Mouse (Mus musculus) myocyte (in vitro differentiated cells): Measurements from ENCODE around the gene Lat. TPM values are rescaled to one million over a fixed set of nuclear protein-coding genes. Genes with fewer than 3 reads are reported as not detected.
A peak's percentile ranks its signal among the peaks of the same experiment; 100 is the strongest.

Experiments used
- H3K27me3 ChIP-seq: one replicate; pipeline ENCODE4 v1.6.1; 2011; ENCODE audit not compliant: control insufficient read depth, insufficient read depth, insufficient read length
- H3K36me3 ChIP-seq: one replicate; pipeline ENCODE4 v1.6.1; 2011; ENCODE audit not compliant: control insufficient read depth, insufficient read depth
- H3K4me2 ChIP-seq: one replicate; pipeline ENCODE4 v1.6.1; 2011; ENCODE audit warnings: low read depth, control low read depth
- H3K4me3 ChIP-seq: one replicate; pipeline ENCODE4 v1.5.1; 2011; ENCODE audit warnings: mild to moderate bottlenecking, control low read depth, moderate library complexity
- H3K79me2 ChIP-seq: one replicate; pipeline ENCODE4 v1.6.1; 2011; ENCODE audit not compliant: control insufficient read depth, insufficient read depth
- H3ac ChIP-seq: one replicate; pipeline ENCODE4 v1.6.1; 2011; ENCODE audit not compliant: control insufficient read depth, insufficient read length
- CEBPB ChIP-seq: IDR thresholded peaks from 2 replicates; pipeline ENCODE4 v1.6.1; 2011; ENCODE audit warnings: mild to moderate bottlenecking, moderate library complexity; ENCODE audit not compliant: poor library complexity, insufficient read depth, severe bottlenecking
- E2F4 ChIP-seq: IDR thresholded peaks from one replicate; pipeline ENCODE4 v1.6.1; 2011; ENCODE audit warnings: mild to moderate bottlenecking, control low read depth, moderate library complexity; ENCODE audit not compliant: insufficient read depth
- MAX ChIP-seq: IDR thresholded peaks from one replicate; pipeline ENCODE4 v1.6.1; 2011; ENCODE audit warnings: low read depth, mild to moderate bottlenecking, control low read depth
- MYOD1 ChIP-seq, 3 experiments: IDR thresholded peaks; one replicate each; pipeline ENCODE4 v1.6.1; 2011; ENCODE audit warnings: control low read depth in 2 of 3, low read depth in 2 of 3, mild to moderate bottlenecking in 2 of 3, moderate library complexity in 1 of 3; ENCODE audit not compliant: insufficient read length in 2 of 3, control insufficient read depth in 1 of 3
- MYOG ChIP-seq, 3 experiments: IDR thresholded peaks; one replicate each; pipeline ENCODE4 v1.6.1; 2011; ENCODE audit warnings: control low read depth in 2 of 3, low read depth in 2 of 3, mild to moderate bottlenecking in 2 of 3; ENCODE audit not compliant: insufficient read length in 2 of 3, control insufficient read depth in 1 of 3, insufficient read depth in 1 of 3
- POLR2A ChIP-seq: IDR thresholded peaks from one replicate; pipeline ENCODE4 v1.6.1; 2011; ENCODE audit warnings: low read depth, mild to moderate bottlenecking, control low read depth, moderate library complexity; ENCODE audit not compliant: insufficient read length
- POLR2AphosphoS2 ChIP-seq: IDR thresholded peaks from one replicate; pipeline ENCODE4 v1.6.1; 2011; ENCODE audit warnings: low read depth, control low read depth; ENCODE audit not compliant: insufficient read length
- REST ChIP-seq: IDR thresholded peaks from one replicate; pipeline ENCODE4 v1.6.1; 2011; ENCODE audit warnings: mild to moderate bottlenecking, control low read depth, moderate library complexity; ENCODE audit not compliant: insufficient read depth, insufficient read length
- SRF ChIP-seq: IDR thresholded peaks from one replicate; pipeline ENCODE4 v1.6.1; 2011; ENCODE audit warnings: low read depth; ENCODE audit not compliant: control insufficient read depth, insufficient read length
- TCF12 ChIP-seq: IDR thresholded peaks from one replicate; pipeline ENCODE4 v1.6.1; 2011; ENCODE audit warnings: mild to moderate bottlenecking, control low read depth; ENCODE audit not compliant: poor library complexity, insufficient read depth, severe bottlenecking
- TCF3 ChIP-seq: IDR thresholded peaks from one replicate; pipeline ENCODE4 v1.6.1; 2011; ENCODE audit warnings: low read depth, control low read depth; ENCODE audit not compliant: insufficient read length
- USF1 ChIP-seq: IDR thresholded peaks from one replicate; pipeline ENCODE4 v1.6.1; 2011; ENCODE audit warnings: low read depth, mild to moderate bottlenecking, control low read depth, moderate library complexity
- polyA plus RNA-seq: library from polyadenylated mRNA; unstranded; fragments of >200 nt; fragmentation: generic; extraction: Trizol; gene quantifications from one replicate; pipeline ENCODE4 v1.2.1, GENCODE M21; 2012; ENCODE audit warnings: missing spikeins

Gene Lat
- polyA plus RNA-seq, 1 experiment: 0.17 TPM

- no peaks in the 10 kb centered on the region for H3K36me3 ChIP-seq
- H3ac ChIP-seq: no peak overlapping the region
- peaks cover 15% of the 10 kb centered on the region for H3K27me3 ChIP-seq
- TF ChIP-seq MYOD1 (IDR thresholded peaks at IDR 0.05; ENCODE audit: control insufficient read depth in 1 of 3, insufficient read length in 2 of 3, low read depth in 2 of 3) (no peak), USF1 (peak; percentile 7)
- H3K4me3 ChIP-seq: no peak overlapping the region
- H3K79me2 ChIP-seq: no peaks in the 10 kb centered on the region
- H3K4me2 ChIP-seq: no peak overlapping the region
Measured at GRCm38 (mm10) chr7:126324791-126325190, 44.6 kb downstream of the Lat start.

DNA sequence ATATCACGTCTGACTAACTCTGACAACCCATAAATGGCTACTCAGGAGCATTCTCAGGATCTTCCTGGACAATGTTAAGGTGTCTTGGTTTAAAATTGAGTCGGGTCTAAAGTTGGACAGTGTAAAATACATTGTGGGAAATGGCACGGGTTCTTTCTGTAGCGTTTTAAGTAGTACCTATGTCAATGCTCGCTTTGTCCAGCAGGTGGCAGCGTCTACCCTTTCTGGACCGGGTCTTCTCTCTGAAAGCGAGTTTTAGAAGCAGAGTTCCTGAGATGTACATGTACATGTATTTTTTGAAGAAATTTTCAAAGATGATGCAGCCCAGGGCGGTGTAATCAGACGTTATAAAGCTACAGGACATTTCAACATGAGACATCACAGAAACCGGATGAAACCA is 45.6 kb downstream of the Lat start:
- Histone ChIP-seq H3ac (no peak overlapping the region), H3K27me3 (peaks cover 19% of the 10 kb centered on the region), H3K36me3 (no peaks in the 10 kb centered on the region), H3K4me3 (no peak overlapping the region), H3K79me2 (no peaks in the 10 kb centered on the region), H3K4me2 (no peak overlapping the region)
- no peak for TF ChIP-seq REST
- no peak for TF ChIP-seq USF1
- no peak for TF ChIP-seq MYOG (IDR thresholded peaks at IDR 0.05; ENCODE audit: control insufficient read depth in 1 of 3, insufficient read depth in 1 of 3, insufficient read length in 2 of 3, low read depth in 2 of 3)
- no peak for TF ChIP-seq SRF
- TF ChIP-seq MYOD1 (IDR thresholded peaks at IDR 0.05; ENCODE audit: control insufficient read depth in 1 of 3, insufficient read length in 2 of 3, low read depth in 2 of 3): no peak
- TF ChIP-seq TCF12: no peak
- TF ChIP-seq CEBPB: no peak
- TF ChIP-seq TCF3: no peak
- no peak for TF ChIP-seq POLR2AphosphoS2
- TF ChIP-seq MAX: no peak

DNA sequence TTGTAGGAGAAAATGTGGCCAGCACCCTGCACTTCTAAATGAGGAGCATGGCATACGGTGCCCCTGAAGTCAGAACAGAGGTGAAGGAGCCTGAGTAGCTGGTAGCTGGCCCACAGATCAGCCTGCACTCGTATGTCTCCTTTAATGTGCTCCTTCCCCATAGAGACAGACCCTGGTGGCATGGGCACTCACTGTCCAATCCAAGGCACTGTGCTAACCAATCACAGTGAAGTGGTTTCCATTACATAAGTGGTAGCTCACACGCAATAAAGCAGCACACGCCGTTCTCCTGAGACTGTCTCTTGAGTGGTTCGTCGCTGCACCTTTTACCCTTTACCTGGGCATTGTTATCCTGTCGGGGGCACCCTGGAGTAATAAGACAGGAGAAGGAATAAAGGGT is 55.1 kb downstream of the Lat start:
- H3ac ChIP-seq: no peak overlapping the region
- no peaks in the 10 kb centered on the region for H3K79me2 ChIP-seq
- no peak overlapping the region for H3K4me3 ChIP-seq
- H3K36me3 ChIP-seq: no peaks in the 10 kb centered on the region
- TF ChIP-seq E2F4 (no peak), TCF3 (no peak), TCF12 (no peak), POLR2AphosphoS2 (no peak), POLR2A (no peak), MYOG (IDR thresholded peaks at IDR 0.05; ENCODE audit: control insufficient read depth in 1 of 3, insufficient read depth in 1 of 3, insufficient read length in 2 of 3, low read depth in 2 of 3) (no peak), CEBPB (no peak), USF1 (no peak), REST (no peak), MYOD1 (IDR thresholded peaks at IDR 0.05; ENCODE audit: control insufficient read depth in 1 of 3, insufficient read length in 2 of 3, low read depth in 2 of 3) (no peak), MAX (no peak), SRF (no peak)
- H3K4me2 ChIP-seq: no peak overlapping the region
- peaks cover 23% of the 10 kb centered on the region for H3K27me3 ChIP-seq

Other genes starting within 250 kb of the Lat start
- gene Xpo6, start 169.1 kb downstream of the Lat start, polyA plus RNA-seq: 36.4 TPM
- 16.1 TPM for gene Sbk1, start 97.0 kb downstream of the Lat start, polyA plus RNA-seq
- 76.5 TPM for gene Spns1, start 7.9 kb upstream of the Lat start, polyA plus RNA-seq
- 3.5 TPM for gene Nfatc2ip, start 27.2 kb upstream of the Lat start, polyA plus RNA-seq
- gene Cd19, start 45.3 kb upstream of the Lat start, polyA plus RNA-seq: 0.01 TPM
- 36.7 TPM for gene Rabep2, start 59.2 kb upstream of the Lat start, polyA plus RNA-seq
- gene Atp2a1, start 93.5 kb upstream of the Lat start, polyA plus RNA-seq: 1,699 TPM
- gene Sh2b1, start 105.9 kb upstream of the Lat start, polyA plus RNA-seq: 58.8 TPM
- 167 TPM for gene Tufm, start 117.8 kb upstream of the Lat start, polyA plus RNA-seq
- gene Atxn2l, start 133.9 kb upstream of the Lat start, polyA plus RNA-seq: 104 TPM
- 344 TPM for gene Eif3c, start 196.8 kb upstream of the Lat start, polyA plus RNA-seq
- gene Apobr, start 215.4 kb upstream of the Lat start, polyA plus RNA-seq: 4.7 TPM
- gene Cln3, start 216.2 kb upstream of the Lat start, polyA plus RNA-seq: 3.6 TPM
- gene Il27, start 225.4 kb upstream of the Lat start, polyA plus RNA-seq: not detected